In the genomic region with DNA sequence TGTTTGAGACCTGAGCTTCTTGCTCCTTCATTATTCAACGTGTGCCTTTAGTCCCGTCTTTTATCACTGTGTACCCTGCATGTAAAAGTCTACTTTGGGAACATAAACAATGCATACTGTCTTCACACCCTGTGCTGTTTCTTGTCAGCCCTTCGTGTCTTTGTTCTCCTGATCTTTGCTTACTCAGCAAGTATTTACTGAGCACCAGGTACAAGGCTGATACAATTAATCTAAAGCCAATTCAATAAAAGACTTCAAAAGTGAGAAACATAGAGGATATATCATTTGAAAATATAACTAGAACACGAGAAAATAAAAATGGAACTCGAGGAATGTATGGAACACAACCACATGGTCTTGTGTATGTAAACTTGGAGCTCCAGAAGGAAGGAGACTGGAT, we compare ENCODE assay signal across 39 mouse cellular contexts. TPM values are rescaled to one million over a fixed set of nuclear protein-coding genes. Genes with fewer than 3 reads are reported as not detected.
"Had no signal": no experiment of that assay in that cellular context is flagged by ENCODE, and none has a peak within 500 bp of the region (broad histone marks: within the 10 kb centered on the region; RNA-seq: fewer than 3 reads in every experiment).

No protein-coding gene starts in this region.

- H3K4me2 ChIP-seq: heart, embryonic 12.5 days; heart, embryonic 13.5 days; heart, embryonic 15.5 days; hindbrain, embryonic 12.5 days; hindbrain, embryonic 13.5 days; hindbrain, embryonic 14.5 days; hindbrain, embryonic 15.5 days; intestine, embryonic 15.5 days; kidney, embryonic 15.5 days had no signal

- H3K9me3 ChIP-seq: heart, embryonic 12.5 days; heart, embryonic 13.5 days; heart, embryonic 15.5 days; hindbrain, embryonic 10.5 days; hindbrain, embryonic 12.5 days; hindbrain, embryonic 13.5 days; hindbrain, embryonic 15.5 days; intestine, embryonic 15.5 days; kidney, embryonic 15.5 days had no signal

- H3K27ac ChIP-seq: heart, embryonic 13.5 days; heart, embryonic 15.5 days; hindbrain, embryonic 10.5 days; hindbrain, embryonic 12.5 days; hindbrain, embryonic 13.5 days; hindbrain, embryonic 14.5 days; hindbrain, embryonic 15.5 days; hindbrain, postnatal 0 days; intestine, embryonic 15.5 days; kidney, embryonic 15.5 days; kidney, postnatal 0 days; layer of hippocampus, adult 2 months; left cerebral cortex, adult 2 months had no signal

- H3K4me3 ChIP-seq: heart, embryonic 12.5 days; heart, embryonic 13.5 days; heart, embryonic 15.5 days; hindbrain, embryonic 10.5 days; hindbrain, embryonic 12.5 days; hindbrain, embryonic 13.5 days; hindbrain, embryonic 15.5 days; intestine, embryonic 15.5 days; kidney, embryonic 15.5 days; layer of hippocampus, adult 2 months; left cerebral cortex, adult 2 months had no signal

- DNase-seq: heart, postnatal 10 days; heart, postnatal 14 days; heart, postnatal 36 days; heart, postnatal 4 days; kidney, adult 11 months; kidney, adult 18-20 months; kidney, adult 2 months; kidney, adult 8-10 months; kidney, adult 9 months; kidney, postnatal 10 days; kidney, postnatal 14 days; kidney, postnatal 25 days; kidney, postnatal 36 days; kidney, postnatal 4 days; layer of hippocampus, adult 9-11 months; layer of hippocampus, postnatal 36 days had no signal

- ATAC-seq: hindbrain, embryonic 16.5 days; hindbrain, postnatal 0 days; inflammation-experienced regulatory T-cells, adult 6 months; intestine, embryonic 15.5 days; intestine, embryonic 16.5 days; intestine, postnatal 0 days had no signal

- H3K4me1 ChIP-seq: heart, embryonic 12.5 days; heart, embryonic 15.5 days; hindbrain, embryonic 10.5 days; hindbrain, embryonic 12.5 days; hindbrain, embryonic 13.5 days; hindbrain, embryonic 15.5 days; intestine, embryonic 15.5 days; kidney, embryonic 15.5 days had no signal

- H3K27me3 ChIP-seq: heart, embryonic 12.5 days; heart, embryonic 13.5 days; heart, embryonic 15.5 days; hindbrain, embryonic 12.5 days; hindbrain, embryonic 13.5 days; hindbrain, embryonic 15.5 days; intestine, embryonic 15.5 days; kidney, embryonic 15.5 days had no signal

- H3K9ac ChIP-seq: heart, embryonic 12.5 days; heart, embryonic 13.5 days; heart, embryonic 15.5 days; hindbrain, embryonic 12.5 days; hindbrain, embryonic 13.5 days; hindbrain, embryonic 14.5 days; hindbrain, embryonic 15.5 days; intestine, embryonic 15.5 days; kidney, embryonic 15.5 days had no signal

- H3K36me3 ChIP-seq: heart, embryonic 12.5 days; heart, embryonic 13.5 days; heart, embryonic 15.5 days; hindbrain, embryonic 10.5 days; hindbrain, embryonic 12.5 days; hindbrain, embryonic 13.5 days; hindbrain, embryonic 15.5 days; intestine, embryonic 15.5 days; kidney, embryonic 15.5 days had no signal

RNA-seq across cellular contexts. Expression of gene Tnfsf11, which starts 9.8 kb away (rescaled TPM):
- total RNA-seq: heart, postnatal 10 days; heart, postnatal 25 days; heart, postnatal 36 days; heart, postnatal 4 days; hindbrain, postnatal 0 days; layer of hippocampus, adult 18-20 months; layer of hippocampus, adult 2 months; layer of hippocampus, postnatal 25 days; layer of hippocampus, postnatal 36 days; left cerebral cortex, adult 18-20 months; left cerebral cortex, adult 2 months had no signal
- polyA plus RNA-seq: hindbrain, embryonic 13.5 days; hindbrain, embryonic 16.5 days; hindbrain, postnatal 0 days; intestine, embryonic 14.5 days had no signal
